Mouse (Mus musculus): ENCODE results near the gene Rgl1. TPM values are rescaled to one million over a fixed set of nuclear protein-coding genes. Genes with fewer than 3 reads are reported as not detected.

Rgl1 gene
- polyA plus RNA-seq, 1 experiment from 2014 or later, result 47.1 TPM

GRCm38 (mm10) chr1:152591746-152592498 is 174.2 kb downstream of the Rgl1 start:
- H3K27ac ChIP-seq, result no peak overlapping the region

GRCm38 (mm10) chr1:152590321-152590720 is 175.8 kb downstream of the Rgl1 start:
- Histone ChIP-seq H3K4me3 (no peak overlapping the region), H3K4me1 (peaks cover 33% of the 10 kb centered on the region), H3K4me2 (no peak overlapping the region), H3K27me3 (no peaks in the 10 kb centered on the region), H3K36me3 (0 out of 2 replicates have a peak, but pooled peaks cover 3% of the 10 kb centered on the region), H3K9me3 (no peaks in the 10 kb centered on the region), H3K9ac (no peak overlapping the region), H3K27ac (no peak overlapping the region)
- ATAC-seq (ENCODE audit: borderline replicate concordance, extremely low read depth, low FRiP score, low TSS enrichment), result no peak
- WGBS, result 74% methylated on average over 5 of the region's 5 CpGs

More at GRCm38 (mm10) chr1:152591746-152592498, 174.2 kb downstream of the Rgl1 start:
- ATAC-seq (ENCODE audit: borderline replicate concordance, extremely low read depth, low FRiP score, low TSS enrichment), result no peak
- Histone ChIP-seq H3K9me3 (no peaks in the 10 kb centered on the region), H3K4me2 (no peak overlapping the region), H3K9ac (no peak overlapping the region), H3K4me3 (no peak overlapping the region), H3K4me1 (peaks cover 26% of the 10 kb centered on the region), H3K36me3 (no peaks in the 10 kb centered on the region), H3K27me3 (no peaks in the 10 kb centered on the region)
- WGBS, result 82% methylated on average over 14 of the region's 15 CpGs

DNA sequence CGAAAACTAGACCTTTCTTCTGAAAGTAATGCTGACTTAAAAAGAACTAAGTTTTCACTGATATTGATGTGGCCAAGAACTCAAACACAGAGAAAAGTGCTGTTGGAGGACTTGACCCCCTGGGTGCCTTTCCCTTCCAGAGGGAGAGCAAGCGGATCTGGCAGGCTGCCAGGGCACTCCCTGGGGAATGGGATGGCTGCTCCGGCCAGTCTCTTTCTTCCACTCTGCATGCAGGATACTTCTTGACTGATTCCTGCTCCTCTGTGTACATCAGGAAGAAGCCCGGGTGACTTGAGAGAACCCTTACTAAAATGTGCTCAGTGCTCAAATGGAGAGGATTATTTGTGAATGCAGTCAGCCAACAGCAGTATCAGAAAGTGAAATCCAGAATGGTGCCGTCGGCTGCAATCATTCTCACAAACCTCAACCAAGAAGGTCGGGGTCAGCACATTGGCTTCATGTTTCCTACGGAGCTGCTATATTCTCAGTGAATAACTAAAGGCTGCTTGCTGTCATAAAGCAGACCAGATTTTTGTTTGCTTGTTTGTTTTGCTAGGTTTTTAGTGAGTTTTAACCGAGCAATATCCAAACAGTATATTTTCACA is 176.7 kb downstream of the Rgl1 start:
- peaks cover 26% of the 10 kb centered on the region for H3K4me1 ChIP-seq
- H3K4me3 ChIP-seq, result no peak overlapping the region
- ATAC-seq (ENCODE audit: borderline replicate concordance, extremely low read depth, low FRiP score, low TSS enrichment), result no peak
- peak overlapping the region; percentile 33 for H3K4me2 ChIP-seq
- no peaks in the 10 kb centered on the region for H3K9me3 ChIP-seq
- 0 out of 2 replicates have a peak, but pooled peaks cover 3% of the 10 kb centered on the region for H3K36me3 ChIP-seq
- peak overlapping the region; percentile 53 for H3K27ac ChIP-seq
- H3K9ac ChIP-seq, result no peak overlapping the region
- WGBS, result 12% methylated on average over 9 of the region's 9 CpGs
- no peaks in the 10 kb centered on the region for H3K27me3 ChIP-seq

DNA sequence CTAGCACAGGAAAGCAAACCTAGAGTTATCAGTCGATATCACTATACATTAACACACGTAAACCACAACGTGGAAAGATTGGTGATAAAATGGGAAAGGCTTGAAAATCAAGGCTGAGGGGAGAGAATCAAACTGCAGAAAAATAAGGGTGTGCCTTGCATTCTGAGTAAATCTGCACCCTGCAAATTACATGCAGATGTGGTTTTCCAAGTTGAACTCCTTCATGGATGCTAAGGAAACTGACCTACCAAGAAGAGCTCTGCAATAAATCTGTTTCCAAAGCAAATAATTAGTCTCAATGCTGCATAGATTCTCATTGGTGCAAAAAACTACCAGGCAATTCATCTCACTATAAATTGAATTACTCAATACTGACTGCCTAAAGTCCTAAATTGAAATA is 178.7 kb downstream of the Rgl1 start:
- H3K27ac ChIP-seq, result no peak overlapping the region
- no peak for ATAC-seq (ENCODE audit: borderline replicate concordance, extremely low read depth, low FRiP score, low TSS enrichment)
- 0 out of 2 replicates have a peak, but pooled peaks cover 3% of the 10 kb centered on the region for H3K36me3 ChIP-seq
- WGBS, result 77% methylated on average over 3 of the region's 3 CpGs
- H3K4me3 ChIP-seq, result no peak overlapping the region
- H3K27me3 ChIP-seq, result no peaks in the 10 kb centered on the region
- H3K9ac ChIP-seq, result no peak overlapping the region
- peaks cover 35% of the 10 kb centered on the region for H3K4me1 ChIP-seq
- no peaks in the 10 kb centered on the region for H3K9me3 ChIP-seq
- no peak overlapping the region for H3K4me2 ChIP-seq

DNA sequence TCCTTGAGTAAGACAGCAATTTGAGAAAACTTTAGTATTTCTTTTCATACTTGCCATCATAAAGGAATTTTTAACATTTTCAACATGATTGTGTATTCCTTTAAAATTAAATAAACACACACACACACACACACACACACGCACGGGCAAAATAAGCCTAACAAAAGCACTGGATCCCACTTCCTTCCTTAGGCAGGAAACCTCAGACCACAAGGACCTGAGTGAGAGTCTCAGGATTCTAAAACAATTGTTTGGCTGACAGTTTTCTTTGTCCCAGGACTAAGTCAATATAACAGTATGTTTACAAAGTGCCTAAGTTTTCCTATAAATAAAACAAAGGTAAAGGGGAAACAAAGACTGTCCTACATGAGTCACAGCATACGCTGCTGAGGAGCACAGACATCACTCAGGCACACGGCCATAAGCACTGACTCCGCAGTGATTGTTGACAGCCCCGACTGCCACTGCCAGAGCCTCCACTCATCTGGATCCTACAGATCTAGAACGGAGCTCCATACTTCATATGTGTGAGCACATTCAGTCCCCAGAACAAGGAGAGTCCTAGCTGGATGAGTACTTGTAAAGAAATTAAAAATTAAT is 180.7 kb downstream of the Rgl1 start:
- no peak overlapping the region for H3K4me3 ChIP-seq
- H3K27ac ChIP-seq, result no peak overlapping the region
- H3K36me3 ChIP-seq, result 0 out of 2 replicates have a peak, but pooled peaks cover 3% of the 10 kb centered on the region
- H3K4me1 ChIP-seq, result peaks cover 41% of the 10 kb centered on the region
- 50% methylated on average over 7 of the region's 7 CpGs for WGBS
- H3K9ac ChIP-seq, result no peak overlapping the region
- no peaks in the 10 kb centered on the region for H3K9me3 ChIP-seq
- no peaks in the 10 kb centered on the region for H3K27me3 ChIP-seq
- peak; percentile 47; the same call in 1 of the 2 replicates for ATAC-seq (ENCODE audit: borderline replicate concordance, extremely low read depth, low FRiP score, low TSS enrichment)
- no peak overlapping the region for H3K4me2 ChIP-seq

GRCm38 (mm10) chr1:152584933-152585332 is 181.2 kb downstream of the Rgl1 start:
- H3K27ac ChIP-seq, result no peak overlapping the region
- H3K9me3 ChIP-seq, result no peaks in the 10 kb centered on the region
- no peak overlapping the region for H3K4me3 ChIP-seq
- H3K4me1 ChIP-seq, result peaks cover 38% of the 10 kb centered on the region
- WGBS, result 57% methylated on average over 8 of the region's 8 CpGs
- no peak for ATAC-seq (ENCODE audit: borderline replicate concordance, extremely low read depth, low FRiP score, low TSS enrichment)
- no peaks in the 10 kb centered on the region for H3K27me3 ChIP-seq
- H3K9ac ChIP-seq, result no peak overlapping the region
- H3K4me2 ChIP-seq, result no peak overlapping the region
- 0 out of 2 replicates have a peak, but pooled peaks cover 3% of the 10 kb centered on the region for H3K36me3 ChIP-seq

- Histone ChIP-seq H3K9ac (no peak overlapping the region), H3K27me3 (no peaks in the 10 kb centered on the region), H3K4me1 (peaks cover 44% of the 10 kb centered on the region), H3K27ac (no peak overlapping the region), H3K9me3 (no peaks in the 10 kb centered on the region), H3K36me3 (0 out of 2 replicates have a peak, but pooled peaks cover 2% of the 10 kb centered on the region), H3K4me3 (no peak overlapping the region), H3K4me2 (no peak overlapping the region)
- no peak for ATAC-seq (ENCODE audit: borderline replicate concordance, extremely low read depth, low FRiP score, low TSS enrichment)
- 54% methylated on average over 13 of the region's 13 CpGs for WGBS
Measured at GRCm38 (mm10) chr1:152581127-152581905, 184.8 kb downstream of the Rgl1 start.

- peaks cover 55% of the 10 kb centered on the region for H3K4me1 ChIP-seq
- H3K9ac ChIP-seq, result no peak overlapping the region
- no peak overlapping the region for H3K4me2 ChIP-seq
- WGBS, result 60% methylated on average over 5 of the region's 5 CpGs
- ATAC-seq (ENCODE audit: borderline replicate concordance, extremely low read depth, low FRiP score, low TSS enrichment), result no peak
- H3K27ac ChIP-seq, result no peak overlapping the region
- no peak overlapping the region for H3K4me3 ChIP-seq
- H3K27me3 ChIP-seq, result no peaks in the 10 kb centered on the region
- no peaks in the 10 kb centered on the region for H3K36me3 ChIP-seq
- H3K9me3 ChIP-seq, result no peaks in the 10 kb centered on the region
Measured at GRCm38 (mm10) chr1:152578944-152579343, 187.2 kb downstream of the Rgl1 start.

- 62% methylated on average over 19 of the region's 19 CpGs for WGBS
- no peaks in the 10 kb centered on the region for H3K27me3 ChIP-seq
- peaks cover 60% of the 10 kb centered on the region for H3K4me1 ChIP-seq
- no peak overlapping the region for H3K27ac ChIP-seq
- no peaks in the 10 kb centered on the region for H3K9me3 ChIP-seq
- no peak for ATAC-seq (ENCODE audit: borderline replicate concordance, extremely low read depth, low FRiP score, low TSS enrichment)
- H3K4me3 ChIP-seq, result no peak overlapping the region
- no peak overlapping the region for H3K4me2 ChIP-seq
- H3K36me3 ChIP-seq, result no peaks in the 10 kb centered on the region
- H3K9ac ChIP-seq, result no peak overlapping the region
Measured at GRCm38 (mm10) chr1:152578108-152578721, 187.9 kb downstream of the Rgl1 start.

GRCm38 (mm10) chr1:152576614-152577144 is 189.5 kb downstream of the Rgl1 start:
- 46% methylated on average over 7 of the region's 7 CpGs for WGBS
- Histone ChIP-seq H3K4me1 (peaks cover 57% of the 10 kb centered on the region), H3K4me3 (no peak overlapping the region), H3K4me2 (no peak overlapping the region), H3K9me3 (no peaks in the 10 kb centered on the region), H3K36me3 (no peaks in the 10 kb centered on the region), H3K27me3 (no peaks in the 10 kb centered on the region), H3K27ac (no peak overlapping the region; the same call in 1 of the 2 replicates), H3K9ac (no peak overlapping the region)
- ATAC-seq (ENCODE audit: borderline replicate concordance, extremely low read depth, low FRiP score, low TSS enrichment), result no peak

GRCm38 (mm10) chr1:152575096-152575495 is 191.1 kb downstream of the Rgl1 start:
- Histone ChIP-seq H3K4me2 (no peak overlapping the region), H3K9ac (no peak overlapping the region), H3K27ac (no peak overlapping the region), H3K9me3 (no peaks in the 10 kb centered on the region), H3K4me3 (no peak overlapping the region), H3K36me3 (no peaks in the 10 kb centered on the region), H3K4me1 (peaks cover 61% of the 10 kb centered on the region), H3K27me3 (no peaks in the 10 kb centered on the region)
- no peak for ATAC-seq (ENCODE audit: borderline replicate concordance, extremely low read depth, low FRiP score, low TSS enrichment)
- WGBS, result 56% methylated on average over 5 of the region's 5 CpGs

Measured in lung, embryonic 15.5 days (tissue).